Mouse (Mus musculus) MEL (cell line): ENCODE data around the gene Prkcb. TPM values are rescaled to one million over a fixed set of nuclear protein-coding genes. Genes with fewer than 3 reads are reported as not detected.
A peak's percentile ranks its signal among the peaks of the same experiment; 100 is the strongest.

Experiments used
- DNase-seq: peaks from one replicate; pipeline ENCODE4 v3.0.0; 2011; ENCODE audit warnings: low read depth, low spot score
- H3K27ac ChIP-seq: 2 replicates; pipeline ENCODE4 v1.5.1; 2012; ENCODE audit warnings: low read depth, mild to moderate bottlenecking, control low read depth, low read length, moderate library complexity; ENCODE audit not compliant: control insufficient read depth
- H3K27me3 ChIP-seq, 2 experiments: fragments of 150-350 bp in 1 of 2; sonication (generic) in 1 of 2; 2 replicates each; pipeline ENCODE4 v1.6.1; 2012; ENCODE audit warnings: low read length in 2 of 2, mild to moderate bottlenecking in 2 of 2, improper control_type of control experiment in 1 of 2, moderate library complexity in 1 of 2; ENCODE audit not compliant: insufficient read depth in 2 of 2, control insufficient read depth in 1 of 2
- H3K36me3 ChIP-seq, 2 experiments: 2 replicates each; pipeline ENCODE4 v1.6.1; 2012 to 2014; ENCODE audit warnings: low read length in 2 of 2, improper control_type of control experiment in 1 of 2, inconsistent platforms in 1 of 2, mild to moderate bottlenecking in 1 of 2; ENCODE audit not compliant: insufficient read depth in 2 of 2, control insufficient read depth in 1 of 2
- H3K4me1 ChIP-seq, 2 experiments: fragments of 150-350 bp in 1 of 2; sonication (generic) in 1 of 2; 2 replicates each; pipeline ENCODE4 v1.6.1; 2012; ENCODE audit warnings: low read length in 2 of 2, improper control_type of control experiment in 1 of 2, mild to moderate bottlenecking in 1 of 2; ENCODE audit not compliant: insufficient read depth in 2 of 2, control insufficient read depth in 1 of 2
- H3K4me3 ChIP-seq, 2 experiments: fragments of 150-350 bp in 1 of 2; sonication (generic) in 1 of 2; 2 replicates each; pipeline ENCODE4 v1.5.1; 2012; ENCODE audit warnings: low read depth in 2 of 2, low read length in 2 of 2, mild to moderate bottlenecking in 2 of 2, moderate library complexity in 2 of 2, control low read depth in 1 of 2, improper control_type of control experiment in 1 of 2; ENCODE audit not compliant: control insufficient read depth in 1 of 2, insufficient read depth in 1 of 2
- H3K79me2 ChIP-seq: 2 replicates; pipeline ENCODE4 v1.6.1; 2012; ENCODE audit warnings: mild to moderate bottlenecking, low read length, moderate library complexity; ENCODE audit not compliant: control insufficient read depth, poor library complexity, insufficient read depth
- H3K9ac ChIP-seq: 2 replicates; pipeline ENCODE4 v1.6.1; 2012; ENCODE audit warnings: low read depth, mild to moderate bottlenecking, control low read depth, low read length, moderate library complexity; ENCODE audit not compliant: control insufficient read depth, poor library complexity, severe bottlenecking
- H3K9me3 ChIP-seq: fragments of 150-350 bp; sonication (generic); replicated peaks from 2 replicates; pipeline ENCODE4 v1.6.1; 2012; ENCODE audit warnings: mild to moderate bottlenecking, low read length, improper control_type of control experiment, moderate library complexity; ENCODE audit not compliant: insufficient read depth
- CHD1 ChIP-seq: IDR thresholded peaks from 2 replicates; pipeline ENCODE4 v1.6.1; 2012; ENCODE audit warnings: low read depth, mild to moderate bottlenecking, inconsistent platforms, low read length, improper control_type of control experiment
- CHD2 ChIP-seq: IDR thresholded peaks from 2 replicates; pipeline ENCODE4 v1.6.1; 2011; ENCODE audit warnings: low read length, improper control_type of control experiment
- CTCF ChIP-seq, 3 experiments: IDR thresholded peaks in 2 of 3; conservative IDR thresholded peaks in 1 of 3; 2 replicates each; pipeline ENCODE4 v1.5.1; 2011 to 2012; ENCODE audit warnings: low read length in 3 of 3, low read depth in 2 of 3, mild to moderate bottlenecking in 2 of 3, improper control_type of control experiment in 1 of 3, inconsistent platforms in 1 of 3, mixed read lengths in 1 of 3, moderate library complexity in 1 of 3; ENCODE audit not compliant: control insufficient read depth in 1 of 3, insufficient read depth in 1 of 3, poor library complexity in 1 of 3, severe bottlenecking in 1 of 3
- E2F4 ChIP-seq: IDR thresholded peaks from 2 replicates; pipeline ENCODE4 v1.6.1; 2011; ENCODE audit warnings: low read depth, low read length, improper control_type of control experiment, borderline replicate concordance
- HCFC1 ChIP-seq: IDR thresholded peaks from 2 replicates; pipeline ENCODE4 v1.6.1; 2012; ENCODE audit warnings: low read depth, mild to moderate bottlenecking, inconsistent platforms, low read length, improper control_type of control experiment, moderate library complexity
- JUND ChIP-seq: IDR thresholded peaks from 2 replicates; pipeline ENCODE4 v1.6.1; 2011; ENCODE audit warnings: low read depth, mild to moderate bottlenecking, improper control_type of control experiment, low read length
- MAX ChIP-seq: IDR thresholded peaks from 2 replicates; pipeline ENCODE4 v1.6.1; 2011; ENCODE audit warnings: low read length, improper control_type of control experiment
- MAZ ChIP-seq: IDR thresholded peaks from 2 replicates; pipeline ENCODE4 v1.6.1; 2012; ENCODE audit warnings: low read depth, mild to moderate bottlenecking, inconsistent platforms, low read length, improper control_type of control experiment
- MEF2A ChIP-seq: IDR thresholded peaks from 2 replicates; pipeline ENCODE4 v1.6.1; 2014; ENCODE audit warnings: low read depth, mild to moderate bottlenecking, inconsistent platforms, low read length, improper control_type of control experiment; ENCODE audit not compliant: poor library complexity, insufficient replicate concordance, severe bottlenecking; ENCODE audit errors: extremely low read depth
- MXI1 ChIP-seq: IDR thresholded peaks from 2 replicates; pipeline ENCODE4 v1.6.1; 2011; ENCODE audit warnings: mild to moderate bottlenecking, low read depth, low read length, improper control_type of control experiment
- MYB ChIP-seq: IDR thresholded peaks from 2 replicates; pipeline ENCODE4 v1.6.1; 2011; ENCODE audit warnings: mild to moderate bottlenecking, low read depth, low read length, improper control_type of control experiment
- MYC ChIP-seq: IDR thresholded peaks from 2 replicates; pipeline ENCODE4 v1.6.1; 2011; ENCODE audit warnings: low read depth, mild to moderate bottlenecking, low read length, improper control_type of control experiment, moderate library complexity
- NELFE ChIP-seq: IDR thresholded peaks from 2 replicates; pipeline ENCODE4 v1.6.1; 2011; ENCODE audit warnings: low read depth, low read length, improper control_type of control experiment
- NRF1 ChIP-seq: IDR thresholded peaks from 2 replicates; pipeline ENCODE4 v1.6.1; 2014; ENCODE audit warnings: low read depth, mild to moderate bottlenecking, inconsistent platforms, low read length, improper control_type of control experiment, moderate library complexity; ENCODE audit not compliant: poor library complexity, insufficient read depth, severe bottlenecking
- POLR2A ChIP-seq, 2 experiments: IDR thresholded peaks; 2 replicates each; pipeline ENCODE4 v1.6.1; 2011 to 2012; ENCODE audit warnings: low read length in 2 of 2, mild to moderate bottlenecking in 2 of 2, control low read depth in 1 of 2, improper control_type of control experiment in 1 of 2, low read depth in 1 of 2, moderate library complexity in 1 of 2; ENCODE audit not compliant: control insufficient read depth in 1 of 2, insufficient read depth in 1 of 2, poor library complexity in 1 of 2
- POLR2AphosphoS5 ChIP-seq: IDR thresholded peaks from 2 replicates; pipeline ENCODE4 v1.6.1; 2012; ENCODE audit warnings: low read depth, borderline replicate concordance, mild to moderate bottlenecking, inconsistent platforms, low read length, moderate library complexity, mixed read lengths
- RAD21 ChIP-seq: IDR thresholded peaks from 2 replicates; pipeline ENCODE4 v1.6.1; 2011; ENCODE audit warnings: mild to moderate bottlenecking, low read depth, low read length, improper control_type of control experiment
- RCOR1 ChIP-seq: IDR thresholded peaks from 2 replicates; pipeline ENCODE4 v1.6.1; 2012; ENCODE audit warnings: low read depth, mild to moderate bottlenecking, inconsistent platforms, low read length, improper control_type of control experiment
- SIN3A ChIP-seq: IDR thresholded peaks from 2 replicates; pipeline ENCODE4 v1.6.1; 2012; ENCODE audit warnings: low read length, improper control_type of control experiment, inconsistent platforms
- SMC3 ChIP-seq: IDR thresholded peaks from 2 replicates; pipeline ENCODE4 v1.6.1; 2011; ENCODE audit warnings: low read depth, low read length, improper control_type of control experiment
- TBP ChIP-seq: IDR thresholded peaks from 2 replicates; pipeline ENCODE4 v1.8.0; 2011; ENCODE audit warnings: low read depth, low read length, improper control_type of control experiment
- TCF12 ChIP-seq: IDR thresholded peaks from 2 replicates; pipeline ENCODE4 v1.6.1; 2014; ENCODE audit warnings: low read depth, mild to moderate bottlenecking, inconsistent platforms, low read length, improper control_type of control experiment, moderate library complexity
- ZC3H11A ChIP-seq: IDR thresholded peaks from 2 replicates; pipeline ENCODE4 v1.6.1; 2012; ENCODE audit warnings: low read depth, mild to moderate bottlenecking, inconsistent platforms, low read length, improper control_type of control experiment
- ZKSCAN1 ChIP-seq: IDR thresholded peaks from 2 replicates; pipeline ENCODE4 v1.6.1; 2012; ENCODE audit warnings: low read depth, mild to moderate bottlenecking, inconsistent platforms, low read length, improper control_type of control experiment, moderate library complexity
- ZNF384 ChIP-seq: IDR thresholded peaks from 2 replicates; pipeline ENCODE4 v1.6.1; 2012; ENCODE audit warnings: low read depth, mild to moderate bottlenecking, inconsistent platforms, low read length, improper control_type of control experiment
- polyA plus RNA-seq, 2 experiments: library from polyadenylated mRNA; stranded (reverse) in 1 of 2; unstranded in 1 of 2; fragments of >175 nt in 1 of 2; fragments of >200 nt in 1 of 2; gene quantifications; 2 replicates each; pipeline versions ENCODE4 v1.2.1 to v1.2.4; 2012; ENCODE audit warnings: low replicate concordance in 2 of 2, low read depth in 1 of 2; ENCODE audit not compliant: insufficient read length in 2 of 2, insufficient read depth in 1 of 2, missing spikeins in 1 of 2
- total RNA-seq: library from RNA; depleted of rRNA; stranded (reverse); fragments of 300-350 nt; gene quantifications from 2 replicates; pipeline ENCODE4 v1.2.3, GENCODE M21; 2012

Prkcb gene
- total and polyA plus RNA-seq, 3 experiments, result not detected

DNA sequence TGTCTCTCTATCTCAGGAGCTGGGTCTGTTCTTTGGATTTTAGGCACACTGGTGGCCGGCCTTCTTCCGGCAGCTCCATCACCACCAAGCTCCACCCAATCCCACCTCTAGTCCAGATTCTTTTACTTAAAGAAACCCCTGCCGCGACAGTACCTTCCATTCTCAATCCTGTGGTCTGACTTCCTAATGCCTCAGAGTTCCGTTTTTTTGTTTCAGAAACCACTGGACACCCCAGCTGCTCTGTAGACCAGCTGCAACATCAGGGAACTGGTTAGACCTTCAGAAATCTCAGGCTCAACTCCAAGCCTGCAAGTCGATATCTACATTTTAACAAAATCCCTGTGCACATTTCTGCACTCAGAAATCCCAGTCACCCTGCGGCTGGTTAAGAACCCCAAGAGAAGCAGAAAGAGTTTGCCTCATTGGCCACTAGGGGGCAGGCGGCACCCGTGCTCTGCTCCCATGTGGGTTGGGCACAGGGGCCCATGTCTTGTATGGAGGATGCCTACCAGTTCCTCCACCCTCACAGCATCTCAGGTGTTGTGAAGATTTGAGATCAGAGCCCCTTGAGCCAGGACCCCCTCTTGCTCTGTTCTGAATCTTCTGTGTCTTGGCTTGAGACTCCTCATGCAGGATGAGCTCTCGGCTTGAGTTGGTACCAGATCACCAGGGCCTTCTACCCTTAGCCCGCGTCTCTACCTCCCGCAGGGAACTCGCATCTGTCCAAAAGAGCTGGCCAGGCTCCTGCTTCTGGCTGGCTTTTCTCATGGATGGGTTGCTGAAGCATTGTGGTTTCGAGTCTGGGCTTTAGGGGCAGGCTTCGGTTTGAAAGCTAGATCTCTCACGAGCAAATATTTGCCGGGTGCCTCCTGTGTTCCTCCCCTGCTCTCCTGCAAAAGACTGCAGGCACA lies 182.1 kb downstream of the Prkcb start:
- peak; percentile 39 for DNase-seq
- Histone ChIP-seq H3K4me1 (no peaks in the 10 kb centered on the region), H3K9me3 (no peaks in the 10 kb centered on the region), H3K36me3 (no peaks in the 10 kb centered on the region), H3K27ac (no peak overlapping the region), H3K9ac (no peak overlapping the region), H3K79me2 (no peaks in the 10 kb centered on the region), H3K27me3 (no peaks in the 10 kb centered on the region), H3K4me3 (no peak overlapping the region)
- no peak for TF ChIP-seq POLR2AphosphoS5
- TF ChIP-seq CTCF (IDR thresholded peaks at IDR 0.05 in 2 of 3, conservative IDR thresholded peaks at IDR 0.05 in 1 of 3; ENCODE audit: control insufficient read depth in 1 of 3, insufficient read depth in 1 of 3, low read depth in 2 of 3, low read length in 3 of 3, poor library complexity in 1 of 3, severe bottlenecking in 1 of 3), result peak; percentile 58 to 86 (median 61)
- no peak for TF ChIP-seq JUND
- TF ChIP-seq ZC3H11A, result 0 out of 2 replicates have a peak, but pooled peaks have one; percentile 17
- TF ChIP-seq MYB, result no peak
- TF ChIP-seq ZNF384, result no peak
- peak; percentile 62 for TF ChIP-seq RAD21
- TF ChIP-seq SIN3A, result no peak
- TF ChIP-seq MAZ, result no peak
- no peak for TF ChIP-seq RCOR1
- TF ChIP-seq TBP, result no peak
- no peak for TF ChIP-seq MXI1
- peak; percentile 54 for TF ChIP-seq SMC3
- TF ChIP-seq CHD1, result no peak
- TF ChIP-seq NRF1, result no peak
- no peak for TF ChIP-seq E2F4
- no peak for TF ChIP-seq CHD2
- TF ChIP-seq ZKSCAN1, result no peak
- no peak for TF ChIP-seq POLR2A (IDR thresholded peaks at IDR 0.05; ENCODE audit: control insufficient read depth in 1 of 2, insufficient read depth in 1 of 2, low read depth in 1 of 2, low read length in 2 of 2, poor library complexity in 1 of 2)

DNA sequence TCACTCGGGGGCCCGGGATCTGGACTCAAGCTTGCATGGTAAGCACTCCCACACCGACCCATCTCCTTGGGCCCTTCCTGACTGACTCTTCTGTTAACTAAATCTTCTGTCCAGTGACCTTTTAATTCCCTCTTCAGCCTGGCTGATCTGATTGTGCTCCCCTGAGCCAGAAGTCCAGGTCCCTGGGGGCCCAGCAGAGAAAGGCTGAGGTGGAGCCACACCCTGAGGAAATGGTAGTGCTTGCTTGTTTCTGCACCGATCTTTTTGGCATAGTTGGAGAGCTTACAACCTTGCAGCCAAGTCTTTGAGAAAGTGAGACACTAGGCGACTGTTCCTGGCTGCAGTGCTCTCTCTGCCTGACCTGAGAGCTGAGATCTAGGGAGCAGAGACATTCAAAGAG lies 183.7 kb downstream of the Prkcb start:
- Histone ChIP-seq H3K9me3 (no peaks in the 10 kb centered on the region), H3K36me3 (no peaks in the 10 kb centered on the region)

More for the DNA sequence above, 183.7 kb downstream of the Prkcb start:
- H3K4me3 ChIP-seq, result no peak overlapping the region
- no peaks in the 10 kb centered on the region for H3K27me3 ChIP-seq
- no peaks in the 10 kb centered on the region for H3K79me2 ChIP-seq
- DNase-seq, result no peak
- H3K4me1 ChIP-seq, result no peaks in the 10 kb centered on the region
- H3K27ac ChIP-seq, result no peak overlapping the region
- TF ChIP-seq HCFC1 (no peak), ZKSCAN1 (no peak), MAX (no peak), SMC3 (no peak), MXI1 (no peak), CHD1 (no peak), MEF2A (no peak), NELFE (no peak), TCF12 (no peak), E2F4 (no peak), MYC (no peak), CHD2 (no peak), RAD21 (no peak)
- no peak overlapping the region for H3K9ac ChIP-seq
